Mouse (Mus musculus) embryonic facial prominence, embryonic 14.5 days (tissue): Measurements from ENCODE around the gene Rad21l. TPM values are rescaled to one million over a fixed set of nuclear protein-coding genes. Genes with fewer than 3 reads are reported as not detected.

Source experiments
- ATAC-seq: fragments of 200-750 bp; cut with Nextera tagmentation; 2 replicates; pipeline ENCODE4 v1.8.0; 2017; ENCODE audit warnings: low read depth, moderate number of reproducible peaks, moderate TSS enrichment
- DNase-seq: peaks from one replicate; pipeline ENCODE4 v3.0.0-alpha.2; 2015; ENCODE audit warnings: low spot score
- H3K27ac ChIP-seq: fragments of 300-500 bp; sonication (generic); replicated peaks from 2 replicates; pipeline ENCODE4 v1.5.1; 2014; ENCODE audit warnings: low read depth, mild to moderate bottlenecking, low read length, moderate library complexity
- H3K27me3 ChIP-seq: fragments of 300-500 bp; sonication (generic); replicated peaks from 2 replicates; pipeline ENCODE4 v1.6.1; 2014; ENCODE audit warnings: low read length; ENCODE audit not compliant: control insufficient read depth, insufficient read depth
- H3K36me3 ChIP-seq: fragments of 300-500 bp; sonication (generic); 2 replicates; pipeline ENCODE4 v1.6.1; 2014; ENCODE audit warnings: low read length, mixed read lengths; ENCODE audit not compliant: control insufficient read depth, insufficient read depth
- H3K4me1 ChIP-seq: fragments of 300-500 bp; sonication (generic); 2 replicates; pipeline ENCODE4 v1.6.1; 2014; ENCODE audit warnings: antibody characterized with exemption, low read length; ENCODE audit not compliant: control insufficient read depth, insufficient read depth
- H3K4me2 ChIP-seq: fragments of 300-500 bp; sonication (generic); 2 replicates; pipeline ENCODE4 v1.6.1; 2014; ENCODE audit warnings: low read depth, mild to moderate bottlenecking, low read length, moderate library complexity, mixed read lengths
- H3K4me3 ChIP-seq: fragments of 300-500 bp; sonication (generic); 2 replicates; pipeline ENCODE4 v1.5.1; 2014; ENCODE audit warnings: low read depth, mild to moderate bottlenecking, low read length
- H3K9ac ChIP-seq: fragments of 300-500 bp; sonication (generic); 2 replicates; pipeline ENCODE4 v1.6.1; 2014; ENCODE audit warnings: low read depth, mild to moderate bottlenecking, low read length, moderate library complexity, mixed read lengths
- H3K9me3 ChIP-seq: fragments of 300-500 bp; sonication (generic); 2 replicates; pipeline ENCODE4 v1.6.1; 2016; ENCODE audit warnings: low read length; ENCODE audit not compliant: control insufficient read depth
- WGBS: fragments of 180-500 bp; shearing (Covaris S2); extraction: QIAGEN DNeasy Blood & Tissue Kit; methylation state at CpG from one replicate; pipeline ENCODE4 v1.1.7; 2014; 5-methylcytosine and 5-hydroxymethylcytosine counted together
- polyA plus RNA-seq: library from polyadenylated mRNA; unstranded; fragments of >200 nt; fragmentation: Nextera tagmentation; extraction: Ambion mirVana; gene quantifications from 2 replicates; pipeline ENCODE4 v1.2.1, GENCODE M21; 2014

Rad21l gene
- polyA plus RNA-seq: not detected in 2 replicates

- H3K36me3 ChIP-seq: no peaks in the 10 kb centered on the region
- DNase-seq: no peak
- H3K9me3 ChIP-seq: no peaks in the 10 kb centered on the region
- H3K4me2 ChIP-seq: no peak within 1 kb of the TSS
- ATAC-seq: no peak
- H3K4me1 ChIP-seq: no peaks in the 10 kb centered on the region
- H3K27me3 ChIP-seq: 0 out of 2 replicates have a peak, but pooled peaks cover 12% of the 10 kb centered on the region
- no peak within 1 kb of the TSS for H3K4me3 ChIP-seq
- H3K9ac ChIP-seq: no peak within 1 kb of the TSS
- 67% methylated on average over 3 of the region's 3 CpGs for WGBS
- H3K27ac ChIP-seq: no peak within 1 kb of the TSS
Observed at GRCm38 (mm10) chr2:151668433-151668832, at the start of gene Rad21l. Gene Rad21l, minus strand, starts transcription at chr2:151668533.

- H3K4me2 ChIP-seq: no peak overlapping the region
Observed at GRCm38 (mm10) chr2:151716318-151717055, 48.2 kb upstream of the Rad21l start.

GRCm38 (mm10) chr2:151715526-151715925 is 47.2 kb upstream of the Rad21l start:
- no peak for ATAC-seq
- DNase-seq: no peak
- 90% methylated on average over 4 of the region's 4 CpGs for WGBS
- Histone ChIP-seq H3K4me1 (no peaks in the 10 kb centered on the region), H3K27me3 (no peaks in the 10 kb centered on the region), H3K4me3 (no peak overlapping the region), H3K27ac (no peak overlapping the region), H3K4me2 (no peak overlapping the region), H3K36me3 (peaks cover 44% of the 10 kb centered on the region), H3K9ac (no peak overlapping the region), H3K9me3 (no peaks in the 10 kb centered on the region)

More at GRCm38 (mm10) chr2:151716318-151717055, 48.2 kb upstream of the Rad21l start:
- Histone ChIP-seq H3K27me3 (no peaks in the 10 kb centered on the region), H3K4me3 (no peak overlapping the region), H3K27ac (no peak overlapping the region), H3K9me3 (no peaks in the 10 kb centered on the region), H3K36me3 (peaks cover 53% of the 10 kb centered on the region), H3K4me1 (no peaks in the 10 kb centered on the region), H3K9ac (no peak overlapping the region)
- ATAC-seq (no peak), DNase-seq (no peak)
- 87% methylated on average over 2 of the region's 2 CpGs for WGBS

GRCm38 (mm10) chr2:151712647-151713046 is 44.3 kb upstream of the Rad21l start:
- Histone ChIP-seq H3K4me2 (no peak overlapping the region), H3K9me3 (no peaks in the 10 kb centered on the region), H3K36me3 (peaks cover 19% of the 10 kb centered on the region), H3K4me1 (no peaks in the 10 kb centered on the region), H3K27ac (no peak overlapping the region), H3K9ac (no peak overlapping the region), H3K27me3 (no peaks in the 10 kb centered on the region), H3K4me3 (no peak overlapping the region)
- ATAC-seq (0 out of 2 replicates have a peak, but pooled peaks have one; percentile 22), DNase-seq (peak; percentile 62)
- 28% methylated on average over 3 of the region's 3 CpGs for WGBS

- ATAC-seq (peak; percentile 47), DNase-seq (peak; percentile 30)
- Histone ChIP-seq H3K9ac (peak overlapping the region; percentile 74), H3K4me3 (peak overlapping the region; percentile 66), H3K36me3 (no peaks in the 10 kb centered on the region), H3K9me3 (no peaks in the 10 kb centered on the region), H3K4me2 (peak overlapping the region; percentile 100), H3K4me1 (peaks cover 6% of the 10 kb centered on the region; the same call in 1 of the 2 replicates), H3K27ac (no peak overlapping the region), H3K27me3 (peaks cover 40% of the 10 kb centered on the region)
- WGBS: 3% methylated on average over 16 of the region's 17 CpGs
Observed at GRCm38 (mm10) chr2:151702851-151703190, 34.5 kb upstream of the Rad21l start.

- DNase-seq (peak; percentile 62), ATAC-seq (peak; percentile 93)
- Histone ChIP-seq H3K27ac (no peak overlapping the region), H3K36me3 (no peaks in the 10 kb centered on the region), H3K4me3 (peak overlapping the region; percentile 66), H3K4me2 (peak overlapping the region; percentile 100), H3K9ac (peak overlapping the region; percentile 74), H3K9me3 (no peaks in the 10 kb centered on the region), H3K4me1 (peaks cover 6% of the 10 kb centered on the region; the same call in 1 of the 2 replicates), H3K27me3 (peaks cover 40% of the 10 kb centered on the region)
- WGBS: 5% methylated on average over 7 of the region's 97 CpGs
Observed at GRCm38 (mm10) chr2:151702146-151702850, 34.0 kb upstream of the Rad21l start.

GRCm38 (mm10) chr2:151701231-151702145 is 33.2 kb upstream of the Rad21l start, which contains the start of gene Tmem74b:
Gene Tmem74b, plus strand, starts transcription at chr2:151702008.
- no peak for DNase-seq
- no peaks in the 10 kb centered on the region for H3K9me3 ChIP-seq
- peaks cover 6% of the 10 kb centered on the region; the same call in 1 of the 2 replicates for H3K4me1 ChIP-seq
- peak within 1 kb of the TSS; percentile 66 for H3K4me3 ChIP-seq
- no peak within 1 kb of the TSS for H3K27ac ChIP-seq
- 5% methylated on average over 22 of the region's 25 CpGs for WGBS
- peak within 1 kb of the TSS; percentile 74 for H3K9ac ChIP-seq
- peaks cover 40% of the 10 kb centered on the region for H3K27me3 ChIP-seq
- peak within 1 kb of the TSS; percentile 100 for H3K4me2 ChIP-seq
- no peaks in the 10 kb centered on the region for H3K36me3 ChIP-seq
- ATAC-seq: no peak

GRCm38 (mm10) chr2:151682976-151683375 is 14.6 kb upstream of the Rad21l start:
- Histone ChIP-seq H3K27ac (no peak overlapping the region), H3K27me3 (no peaks in the 10 kb centered on the region), H3K4me2 (no peak overlapping the region), H3K36me3 (no peaks in the 10 kb centered on the region), H3K4me3 (no peak overlapping the region), H3K4me1 (no peaks in the 10 kb centered on the region), H3K9me3 (no peaks in the 10 kb centered on the region), H3K9ac (no peak overlapping the region)
- 83% methylated on average over 4 of the region's 4 CpGs for WGBS
- ATAC-seq (no peak), DNase-seq (no peak)
